Mouse (Mus musculus): ENCODE measurements around the gene Rgs9bp. TPM values are rescaled to one million over a fixed set of nuclear protein-coding genes. Genes with fewer than 3 reads are reported as not detected.

The Rgs9bp gene
- 0.03 and 0.14 TPM in 2 replicates for polyA plus RNA-seq (2015; fragmentation: Nextera tagmentation; extraction: Ambion mirVana)

DNA sequence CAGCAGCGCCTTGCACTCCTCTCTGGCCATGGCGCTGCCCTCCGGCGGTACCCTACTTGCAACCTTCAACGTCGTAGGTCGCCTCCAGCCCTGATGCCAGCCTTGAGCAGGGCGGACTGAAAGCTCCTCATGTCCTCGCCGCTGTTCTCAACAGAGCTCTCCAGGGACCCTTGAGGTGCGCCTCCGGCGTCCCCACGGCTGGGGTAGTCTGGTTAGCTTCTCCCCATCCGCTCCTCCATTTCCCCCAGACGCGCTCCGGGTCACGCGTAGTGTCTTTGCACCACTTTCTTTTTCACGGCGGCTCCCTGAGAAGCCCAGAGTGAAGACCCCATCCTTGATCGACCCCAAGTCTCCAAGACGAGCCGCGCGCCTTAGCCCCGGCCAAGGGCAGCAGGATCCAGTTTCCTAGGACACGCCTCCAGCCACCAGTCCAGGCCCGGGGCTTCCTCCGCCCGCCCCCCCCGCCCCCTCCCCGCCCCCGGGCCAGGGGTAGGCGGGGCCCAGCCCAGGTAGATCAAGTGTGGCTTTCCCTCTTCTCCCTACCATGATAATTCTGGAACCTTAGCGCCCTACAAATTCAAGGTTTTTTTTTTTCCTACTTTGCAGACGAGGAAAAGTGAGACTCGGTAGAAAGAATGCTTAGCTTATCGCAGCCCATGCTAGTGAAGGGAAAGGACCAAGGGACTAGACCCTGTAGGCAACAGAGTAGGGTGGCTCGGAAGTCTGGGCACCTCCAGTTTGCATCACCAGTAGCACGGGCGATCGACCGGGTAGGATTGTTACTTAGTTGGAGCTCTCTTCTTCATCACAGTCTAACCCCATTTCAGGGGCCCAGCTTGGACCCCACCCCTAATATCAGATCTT is at the start of gene Rgs9bp:
Rgs9bp (minus strand) TSS at position 392 of the 864 bp plus-strand sequence.
- H3K27ac ChIP-seq (replicated peaks), result peak within 1 kb of the TSS; percentile 70

DNA sequence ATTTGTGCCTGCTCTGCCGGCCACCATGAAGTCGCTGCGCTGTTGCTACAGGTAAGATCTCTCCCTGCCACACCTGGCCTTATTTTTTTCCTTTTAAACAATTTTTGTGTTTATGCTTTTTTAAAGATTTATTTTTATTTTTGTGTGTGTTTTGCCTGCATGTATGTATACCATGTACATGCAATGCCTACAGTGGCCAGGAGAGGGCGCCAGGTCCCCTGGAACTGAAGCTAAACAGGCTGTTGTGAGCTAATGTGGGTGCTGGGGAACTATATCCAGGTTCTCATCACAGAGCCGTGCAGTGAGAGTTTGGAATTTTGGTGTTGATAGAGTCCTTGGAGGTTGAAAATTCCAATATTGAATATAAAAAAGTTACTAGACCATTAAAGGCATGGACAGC is 43.1 kb upstream of the Rgs9bp start:
- Histone ChIP-seq H3K36me3 (peaks cover 40% of the 10 kb centered on the region), H3K4me1 (replicated peaks) (no peaks in the 10 kb centered on the region), H3K4me2 (no peak overlapping the region), H3K4me3 (no peak overlapping the region), H3K27me3 (no peaks in the 10 kb centered on the region), H3K9ac (no peak overlapping the region), H3K27ac (replicated peaks) (no peak overlapping the region), H3K9me3 (no peaks in the 10 kb centered on the region)
- WGBS, result 76% methylated on average over 5 of the region's 5 CpGs
- no peak for ATAC-seq (ENCODE audit: low FRiP score, low read depth)

More for the DNA sequence above, at the start of gene Rgs9bp:
- Histone ChIP-seq H3K27me3 (peaks cover 43% of the 10 kb centered on the region), H3K4me1 (replicated peaks) (peaks cover 20% of the 10 kb centered on the region), H3K9ac (peak within 1 kb of the TSS; percentile 70), H3K4me3 (peak within 1 kb of the TSS; percentile 78), H3K9me3 (no peaks in the 10 kb centered on the region), H3K36me3 (no peaks in the 10 kb centered on the region), H3K4me2 (peak within 1 kb of the TSS; percentile 98)
- WGBS, result under 1% methylated on average over 45 of the region's 45 CpGs
- ATAC-seq (ENCODE audit: low FRiP score, low read depth), result peak; percentile 76; the same call in 1 of the 2 replicates

- no peak overlapping the region for H3K9ac ChIP-seq
- no peaks in the 10 kb centered on the region for H3K9me3 ChIP-seq
- no peaks in the 10 kb centered on the region for H3K27me3 ChIP-seq
- H3K36me3 ChIP-seq, result peaks cover 40% of the 10 kb centered on the region
- no peak overlapping the region for H3K4me2 ChIP-seq
- H3K27ac ChIP-seq (replicated peaks), result no peak overlapping the region
- 94% methylated on average over 10 of the region's 10 CpGs for whole genome bisulfite sequencing
- no peak for ATAC-seq (ENCODE audit: low FRiP score, low read depth)
- H3K4me3 ChIP-seq, result no peak overlapping the region
- no peaks in the 10 kb centered on the region for H3K4me1 ChIP-seq (replicated peaks)
Measured at GRCm38 (mm10) chr7:35627371-35627770, 42.0 kb upstream of the Rgs9bp start.

GRCm38 (mm10) chr7:35626038-35626437 is 40.7 kb upstream of the Rgs9bp start:
- ATAC-seq (ENCODE audit: low FRiP score, low read depth), result no peak
- no peaks in the 10 kb centered on the region for H3K9me3 ChIP-seq
- H3K36me3 ChIP-seq, result peaks cover 33% of the 10 kb centered on the region
- H3K27ac ChIP-seq (replicated peaks), result no peak overlapping the region
- H3K4me3 ChIP-seq, result no peak overlapping the region
- no peaks in the 10 kb centered on the region for H3K27me3 ChIP-seq
- H3K4me1 ChIP-seq (replicated peaks), result no peaks in the 10 kb centered on the region
- no peak overlapping the region for H3K9ac ChIP-seq
- 95% methylated on average over 5 of the region's 5 CpGs for WGBS
- H3K4me2 ChIP-seq, result no peak overlapping the region

DNA sequence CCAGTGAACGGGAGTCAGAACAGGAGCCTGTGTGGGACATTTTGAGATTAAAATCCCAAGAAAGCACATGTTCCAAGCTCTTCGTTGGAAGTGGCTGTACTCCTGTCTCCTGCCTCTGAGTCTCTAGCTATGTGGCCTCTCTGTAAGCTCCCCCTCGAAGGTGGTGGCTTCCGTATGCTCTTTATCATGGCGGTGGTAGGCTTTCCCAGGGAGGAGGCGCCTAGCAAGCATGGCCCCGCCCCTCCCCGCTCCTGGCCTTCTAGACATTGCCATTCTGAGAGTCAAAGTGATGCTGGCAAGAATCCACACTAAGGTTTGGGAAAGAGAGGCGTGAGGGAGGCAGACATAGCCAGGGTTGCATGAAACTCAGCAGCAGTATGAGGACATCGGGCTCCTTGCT is 37.2 kb upstream of the Rgs9bp start:
- H3K9me3 ChIP-seq, result no peaks in the 10 kb centered on the region
- no peak overlapping the region for H3K9ac ChIP-seq
- no peak overlapping the region for H3K4me2 ChIP-seq
- WGBS, result 94% methylated on average over 10 of the region's 10 CpGs
- H3K4me3 ChIP-seq, result no peak overlapping the region
- H3K36me3 ChIP-seq, result peaks cover 35% of the 10 kb centered on the region
- H3K4me1 ChIP-seq (replicated peaks), result no peaks in the 10 kb centered on the region
- no peak overlapping the region for H3K27ac ChIP-seq (replicated peaks)
- H3K27me3 ChIP-seq, result no peaks in the 10 kb centered on the region
- ATAC-seq (ENCODE audit: low FRiP score, low read depth), result no peak

DNA sequence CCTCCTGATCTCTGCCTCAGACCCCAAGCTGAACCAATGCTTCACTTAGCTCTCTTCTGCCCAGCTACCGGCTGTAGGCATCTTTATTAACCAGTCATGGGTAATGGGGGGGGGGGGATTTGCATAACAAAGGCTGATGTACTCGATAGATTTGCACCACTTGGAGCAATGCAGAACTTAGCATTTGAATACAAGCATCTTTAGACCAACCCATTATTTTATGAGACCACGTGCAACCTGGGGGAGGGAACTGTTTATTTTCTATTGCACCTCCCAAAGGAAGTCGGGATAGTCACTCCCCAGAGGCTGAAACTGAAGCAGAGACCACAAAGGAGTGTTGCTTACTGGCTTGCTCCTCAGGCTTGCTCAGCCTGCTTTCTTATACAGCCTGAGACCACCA is 32.1 kb upstream of the Rgs9bp start:
- Histone ChIP-seq H3K27me3 (no peaks in the 10 kb centered on the region), H3K9me3 (no peaks in the 10 kb centered on the region), H3K4me2 (no peak overlapping the region), H3K36me3 (peaks cover 50% of the 10 kb centered on the region), H3K4me3 (no peak overlapping the region), H3K27ac (replicated peaks) (no peak overlapping the region), H3K9ac (no peak overlapping the region), H3K4me1 (replicated peaks) (no peaks in the 10 kb centered on the region)
- 18% methylated on average over 4 of the region's 4 CpGs for WGBS
- ATAC-seq (ENCODE audit: low FRiP score, low read depth), result no peak

GRCm38 (mm10) chr7:35609245-35609644 is 23.9 kb upstream of the Rgs9bp start:
- no peak overlapping the region for H3K4me2 ChIP-seq
- WGBS, result 95% methylated on average over 10 of the region's 10 CpGs
- H3K27ac ChIP-seq (replicated peaks), result no peak overlapping the region
- ATAC-seq (ENCODE audit: low FRiP score, low read depth), result no peak
- no peak overlapping the region for H3K4me3 ChIP-seq
- H3K9ac ChIP-seq, result no peak overlapping the region
- H3K36me3 ChIP-seq, result peaks cover 39% of the 10 kb centered on the region
- H3K4me1 ChIP-seq (replicated peaks), result no peaks in the 10 kb centered on the region
- no peaks in the 10 kb centered on the region for H3K27me3 ChIP-seq
- no peaks in the 10 kb centered on the region for H3K9me3 ChIP-seq

GRCm38 (mm10) chr7:35606816-35607215 is 21.4 kb upstream of the Rgs9bp start:
- H3K27me3 ChIP-seq, result no peaks in the 10 kb centered on the region
- H3K4me3 ChIP-seq, result no peak overlapping the region
- peaks cover 46% of the 10 kb centered on the region for H3K36me3 ChIP-seq
- H3K4me1 ChIP-seq (replicated peaks), result no peaks in the 10 kb centered on the region
- H3K27ac ChIP-seq (replicated peaks), result no peak overlapping the region
- no peak for ATAC-seq (ENCODE audit: low FRiP score, low read depth)
- WGBS, result 92% methylated on average over 10 of the region's 10 CpGs
- no peak overlapping the region for H3K9ac ChIP-seq
- H3K9me3 ChIP-seq, result no peaks in the 10 kb centered on the region
- no peak overlapping the region for H3K4me2 ChIP-seq

DNA sequence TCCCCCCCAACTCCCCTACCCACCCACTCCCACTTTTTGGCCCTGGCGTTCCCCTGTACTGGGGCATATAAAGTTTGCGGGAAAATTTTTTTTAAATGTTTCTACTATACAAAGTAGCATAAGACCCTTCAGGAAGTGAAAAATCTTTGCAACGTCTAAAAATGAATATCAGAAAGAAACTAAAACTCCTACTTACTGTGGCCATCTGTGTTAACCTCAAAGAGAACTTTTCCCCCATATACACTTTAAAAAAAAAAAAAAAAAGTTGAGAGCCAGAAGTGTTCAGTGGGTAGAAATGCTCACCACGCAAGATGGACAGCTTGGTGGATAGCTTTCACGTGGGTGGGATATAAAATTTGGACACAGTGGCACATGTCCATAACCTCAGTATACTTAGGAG is 17.4 kb upstream of the Rgs9bp start:
- 97% methylated on average over 5 of the region's 5 CpGs for WGBS
- peaks cover 23% of the 10 kb centered on the region; the same call in 1 of the 2 replicates for H3K36me3 ChIP-seq

DNA sequence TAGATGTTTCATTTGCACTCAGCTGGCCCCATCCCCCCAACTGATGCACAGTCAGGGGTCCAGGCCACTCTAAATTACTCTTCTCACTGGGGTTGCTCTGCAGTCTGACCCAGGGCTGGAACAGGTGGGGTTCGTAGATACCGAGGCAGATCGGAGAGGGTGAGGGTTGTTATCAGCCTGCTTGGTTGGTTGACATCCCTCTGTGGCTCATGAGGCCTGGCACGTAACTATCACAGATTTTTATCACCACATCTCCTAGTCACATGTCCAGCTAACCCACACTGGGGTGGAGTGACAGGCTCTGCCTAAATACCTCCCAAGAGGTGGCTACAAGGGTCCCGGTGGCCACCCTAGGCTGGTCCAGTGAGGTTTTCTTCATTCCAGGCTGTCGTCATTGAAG is 15.7 kb upstream of the Rgs9bp start:
- Histone ChIP-seq H3K4me1 (replicated peaks) (no peaks in the 10 kb centered on the region), H3K9ac (no peak overlapping the region), H3K27me3 (no peaks in the 10 kb centered on the region), H3K4me3 (no peak overlapping the region), H3K36me3 (peaks cover 16% of the 10 kb centered on the region; the same call in 1 of the 2 replicates), H3K27ac (replicated peaks) (no peak overlapping the region), H3K4me2 (no peak overlapping the region), H3K9me3 (no peaks in the 10 kb centered on the region)
- 93% methylated on average over 6 of the region's 6 CpGs for WGBS
- ATAC-seq (ENCODE audit: low FRiP score, low read depth), result no peak

More for the DNA sequence above, 17.4 kb upstream of the Rgs9bp start:
- Histone ChIP-seq H3K9me3 (no peaks in the 10 kb centered on the region), H3K27ac (replicated peaks) (no peak overlapping the region), H3K9ac (no peak overlapping the region), H3K27me3 (no peaks in the 10 kb centered on the region), H3K4me2 (no peak overlapping the region), H3K4me1 (replicated peaks) (no peaks in the 10 kb centered on the region), H3K4me3 (no peak overlapping the region)
- no peak for ATAC-seq (ENCODE audit: low FRiP score, low read depth)

DNA sequence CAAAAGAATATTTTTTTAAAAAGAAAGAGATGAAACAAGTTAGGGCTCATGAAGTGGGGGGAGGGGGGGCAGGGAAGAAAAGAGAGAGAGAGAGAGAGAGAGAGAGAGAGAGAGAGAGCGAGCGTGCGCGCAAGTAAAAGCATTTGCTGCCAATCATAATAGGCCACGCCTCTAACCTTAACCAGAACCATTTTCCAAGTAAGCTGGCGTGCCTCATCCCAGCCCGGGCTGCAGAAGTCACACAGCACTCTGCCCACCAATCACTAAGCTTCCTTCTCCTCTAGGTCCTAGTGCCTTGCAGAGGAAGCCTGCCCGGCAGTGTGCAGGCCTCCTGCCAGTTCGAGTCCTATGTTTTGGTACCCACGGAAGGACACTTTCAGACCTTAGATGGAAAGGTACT is 14.6 kb upstream of the Rgs9bp start:
- Histone ChIP-seq H3K36me3 (peaks cover 16% of the 10 kb centered on the region; the same call in 1 of the 2 replicates), H3K9me3 (no peaks in the 10 kb centered on the region), H3K9ac (no peak overlapping the region), H3K4me3 (no peak overlapping the region), H3K27me3 (no peaks in the 10 kb centered on the region), H3K4me2 (no peak overlapping the region), H3K4me1 (replicated peaks) (no peaks in the 10 kb centered on the region), H3K27ac (replicated peaks) (no peak overlapping the region)
- ATAC-seq (ENCODE audit: low FRiP score, low read depth), result no peak
- 88% methylated on average over 10 of the region's 10 CpGs for WGBS

DNA sequence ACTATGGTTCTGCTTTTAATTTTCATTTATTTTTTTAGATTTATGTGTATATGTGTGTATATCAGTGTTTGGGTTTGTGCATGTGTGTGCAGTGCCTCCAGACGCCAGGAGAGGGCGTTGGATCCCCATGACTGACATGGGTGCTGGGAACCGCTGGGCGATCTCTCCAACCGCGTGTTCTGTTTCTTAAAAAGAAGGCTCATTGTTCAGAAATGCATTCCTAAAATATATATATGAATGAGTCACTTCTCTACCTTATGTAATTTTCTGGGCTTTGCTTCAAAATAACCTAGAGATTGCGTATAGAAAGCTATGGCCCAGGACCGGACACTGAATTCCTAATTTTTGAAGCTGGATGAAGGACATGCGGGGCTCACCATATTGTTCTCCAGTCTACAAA is 14.1 kb upstream of the Rgs9bp start:
- no peaks in the 10 kb centered on the region for H3K27me3 ChIP-seq
- no peaks in the 10 kb centered on the region for H3K4me1 ChIP-seq (replicated peaks)
- no peak overlapping the region for H3K9ac ChIP-seq
- H3K4me2 ChIP-seq, result no peak overlapping the region
- no peaks in the 10 kb centered on the region for H3K9me3 ChIP-seq
- no peak for ATAC-seq (ENCODE audit: low FRiP score, low read depth)
- no peak overlapping the region for H3K4me3 ChIP-seq
- 92% methylated on average over 9 of the region's 9 CpGs for WGBS
- no peak overlapping the region for H3K27ac ChIP-seq (replicated peaks)
- H3K36me3 ChIP-seq, result peaks cover 16% of the 10 kb centered on the region; the same call in 1 of the 2 replicates

Measured in hindbrain, embryonic 15.5 days (tissue).